In genomic region chr10:43579381-43580261, GRCm38 (mm10) we compare ENCODE assay signal across 7 mouse cellular contexts. TPM values are rescaled to one million over a fixed set of nuclear protein-coding genes. Genes with fewer than 3 reads are reported as not detected.
DNase-seq lines count a peak whose midpoint lies in the region; ATAC-seq lines count a peak whose summit lies in the region.

No protein-coding gene starts in this region.

- H3K4me1 ChIP-seq in forebrain, embryonic 12.5 days: peaks cover 17% of the 10 kb centered on the region
- peaks cover 26% of the 10 kb centered on the region for H3K4me1 ChIP-seq in hindbrain, embryonic 15.5 days (replicated peaks)
- peaks cover 57% of the 10 kb centered on the region for H3K4me1 ChIP-seq in liver, embryonic 13.5 days (replicated peaks)

- peak overlapping the region; percentile 92 for H3K9ac ChIP-seq in forebrain, embryonic 12.5 days
- H3K9ac ChIP-seq in hindbrain, embryonic 15.5 days: peak overlapping the region; percentile 99
- peak overlapping the region; percentile 99 for H3K9ac ChIP-seq in liver, embryonic 13.5 days

- peaks cover 24% of the 10 kb centered on the region for H3K36me3 ChIP-seq in forebrain, embryonic 12.5 days (replicated peaks)
- peaks cover 18% of the 10 kb centered on the region for H3K36me3 ChIP-seq in hindbrain, embryonic 15.5 days
- H3K36me3 ChIP-seq in liver, embryonic 13.5 days: peaks cover 49% of the 10 kb centered on the region

- peak overlapping the region; percentile 74 for H3K4me3 ChIP-seq in forebrain, embryonic 12.5 days (replicated peaks)
- peak overlapping the region; percentile 94 for H3K4me3 ChIP-seq in hindbrain, embryonic 15.5 days
- H3K4me3 ChIP-seq in liver, embryonic 13.5 days (replicated peaks): peak overlapping the region; percentile 96

- peak overlapping the region; percentile 95 for H3K27ac ChIP-seq in forebrain, embryonic 12.5 days
- H3K27ac ChIP-seq in hindbrain, embryonic 15.5 days (replicated peaks): peak overlapping the region; percentile 99
- H3K27ac ChIP-seq in liver, embryonic 13.5 days: peak overlapping the region; percentile 98

- peak overlapping the region; percentile 69 for H3K4me2 ChIP-seq in forebrain, embryonic 12.5 days
- H3K4me2 ChIP-seq in hindbrain, embryonic 15.5 days: peak overlapping the region; percentile 94
- peak overlapping the region; percentile 91 for H3K4me2 ChIP-seq in liver, embryonic 13.5 days

- WGBS in forebrain, embryonic 12.5 days: under 1% methylated on average over 47 of the region's 49 CpGs
- under 1% methylated on average over 46 of the region's 49 CpGs for WGBS in hindbrain, embryonic 15.5 days
- under 1% methylated on average over 49 of the region's 49 CpGs for WGBS in liver, embryonic 13.5 days (ENCODE audit: insufficient replicate concordance)

- H3K9me3 ChIP-seq in forebrain, embryonic 12.5 days: no peaks in the 10 kb centered on the region
- no peaks in the 10 kb centered on the region for H3K9me3 ChIP-seq in hindbrain, embryonic 15.5 days
- H3K9me3 ChIP-seq in liver, embryonic 13.5 days (replicated peaks): no peaks in the 10 kb centered on the region

- peaks cover 14% of the 10 kb centered on the region for H3K27me3 ChIP-seq in forebrain, embryonic 12.5 days
- no peaks in the 10 kb centered on the region for H3K27me3 ChIP-seq in hindbrain, embryonic 15.5 days
- H3K27me3 ChIP-seq in liver, embryonic 13.5 days: no peaks in the 10 kb centered on the region

- peak; percentile 31 for ATAC-seq in forebrain, embryonic 12.5 days (ENCODE audit: low FRiP score)
- peak; percentile 62 for ATAC-seq in hindbrain, embryonic 15.5 days (ENCODE audit: low FRiP score, low read depth)
- peak; percentile 32 for ATAC-seq in liver, embryonic 13.5 days (ENCODE audit: low read depth)

- DNase-seq in ES-CJ7 (ENCODE audit: low read depth, low spot score): peak; percentile 56
- peak; percentile 14 to 21 for DNase-seq in adrenal gland, adult 18-20 months (ENCODE audit: low spot score in 2 of 2)
- DNase-seq in liver, embryonic 13.5 days: peak; percentile 52
- DNase-seq in neural tube, embryonic 10.5 days (ENCODE audit: extremely low spot score, low spot score): peak; percentile 80
- peak; percentile 83 for DNase-seq in thymus, postnatal 14 days

RNA-seq across cellular contexts. Expression of gene Cd24a, which starts 1.5 kb away (rescaled TPM):
- total RNA-seq in adrenal gland, adult 18-20 months (2021): 10 to 100 TPM; 19.6 to 27.0 TPM
- 501 and 537 TPM in 2 replicates for polyA plus RNA-seq in forebrain, embryonic 12.5 days (2016; fragmentation: Nextera tagmentation; extraction: Ambion mirVana)
- polyA plus RNA-seq in hindbrain, embryonic 15.5 days (2015; fragmentation: Nextera tagmentation; extraction: Ambion mirVana): 685 and 698 TPM in 2 replicates
- polyA plus RNA-seq in liver, embryonic 13.5 days (2015; fragmentation: Nextera tagmentation; extraction: Ambion mirVana): 899 and 1,125 TPM in 2 replicates

RNA-seq across cellular contexts. Expression of gene 1700021F05Rik, which starts 38.8 kb away (rescaled TPM):
- total RNA-seq in adrenal gland, adult 18-20 months (2021): 10 to 100 TPM; 60.2 to 81.3 TPM
- 60.8 and 63.4 TPM in 2 replicates for polyA plus RNA-seq in forebrain, embryonic 12.5 days (2016; fragmentation: Nextera tagmentation; extraction: Ambion mirVana)
- polyA plus RNA-seq in hindbrain, embryonic 15.5 days (2015; fragmentation: Nextera tagmentation; extraction: Ambion mirVana): 60.3 and 68.1 TPM in 2 replicates
- polyA plus RNA-seq in liver, embryonic 13.5 days (2015; fragmentation: Nextera tagmentation; extraction: Ambion mirVana): 40.1 and 51.7 TPM in 2 replicates

RNA-seq across cellular contexts. Expression of gene Gm9803, which starts 55.7 kb away (rescaled TPM):
- 10 to 100 TPM in 1 of 2 experiments, 1 to 10 TPM in 1; 6.9 to 17.4 TPM for total RNA-seq in adrenal gland, adult 18-20 months (2021)
- 14.1 and 17.0 TPM in 2 replicates for polyA plus RNA-seq in forebrain, embryonic 12.5 days (2016; fragmentation: Nextera tagmentation; extraction: Ambion mirVana)
- 22.0 and 26.2 TPM in 2 replicates for polyA plus RNA-seq in hindbrain, embryonic 15.5 days (2015; fragmentation: Nextera tagmentation; extraction: Ambion mirVana)
- polyA plus RNA-seq in liver, embryonic 13.5 days (2015; fragmentation: Nextera tagmentation; extraction: Ambion mirVana): 8.8 and 12.9 TPM in 2 replicates

Comparison
In these comparisons a context has a peak if more than half of its experiments do, and no peak if none do; other contexts are left out.
1. Peak in every context shown above with its lines: DNase-seq, ATAC-seq, H3K4me3 ChIP-seq and H3K27ac ChIP-seq.
2. DNase-seq: peak in every context shown above with its lines; median percentile 83 in thymus, postnatal 14 days; 80 in neural tube, embryonic 10.5 days; 56 in ES-CJ7; 52 in liver, embryonic 13.5 days; 18 in adrenal gland, adult 18-20 months.